Mouse (Mus musculus) MEL (cell line): ENCODE measurements around the gene Hoxc5.

Experiments
- CTCF ChIP-seq, 3 experiments: IDR thresholded peaks in 2 of 3; conservative IDR thresholded peaks in 1 of 3; 2 replicates each; pipeline ENCODE4 v1.5.1; 2011 to 2012; ENCODE audit warnings: low read length in 3 of 3, low read depth in 2 of 3, mild to moderate bottlenecking in 2 of 3, improper control_type of control experiment in 1 of 3, inconsistent platforms in 1 of 3, mixed read lengths in 1 of 3, moderate library complexity in 1 of 3; ENCODE audit not compliant: control insufficient read depth in 1 of 3, insufficient read depth in 1 of 3, poor library complexity in 1 of 3, severe bottlenecking in 1 of 3
- EP300 ChIP-seq, 2 experiments: IDR thresholded peaks; 2 replicates each; pipeline ENCODE4 v1.6.1; 2011; ENCODE audit warnings: improper control_type of control experiment in 2 of 2, low read length in 2 of 2, low read depth in 1 of 2, mild to moderate bottlenecking in 1 of 2
- ETS1 ChIP-seq: IDR thresholded peaks from 2 replicates; pipeline ENCODE4 v1.6.1; 2012; ENCODE audit warnings: low read depth, mild to moderate bottlenecking, inconsistent platforms, low read length, improper control_type of control experiment, moderate library complexity
- GABPA ChIP-seq: IDR thresholded peaks from 2 replicates; pipeline ENCODE4 v1.6.1; 2012; ENCODE audit warnings: low read depth, mild to moderate bottlenecking, inconsistent platforms, low read length, improper control_type of control experiment, moderate library complexity
- GATA1 ChIP-seq: IDR thresholded peaks from 2 replicates; pipeline ENCODE4 v1.6.1; 2011; ENCODE audit warnings: low read depth, low read length, improper control_type of control experiment
- MAFK ChIP-seq: IDR thresholded peaks from 2 replicates; pipeline ENCODE4 v1.6.1; 2011; ENCODE audit warnings: low read depth, mild to moderate bottlenecking, low read length, improper control_type of control experiment, borderline replicate concordance
- MAX ChIP-seq: IDR thresholded peaks from 2 replicates; pipeline ENCODE4 v1.6.1; 2011; ENCODE audit warnings: low read length, improper control_type of control experiment
- MYC ChIP-seq: IDR thresholded peaks from 2 replicates; pipeline ENCODE4 v1.6.1; 2011; ENCODE audit warnings: low read depth, mild to moderate bottlenecking, low read length, improper control_type of control experiment, moderate library complexity
- POLR2A ChIP-seq, 2 experiments: IDR thresholded peaks; 2 replicates each; pipeline ENCODE4 v1.6.1; 2011 to 2012; ENCODE audit warnings: low read length in 2 of 2, mild to moderate bottlenecking in 2 of 2, control low read depth in 1 of 2, improper control_type of control experiment in 1 of 2, low read depth in 1 of 2, moderate library complexity in 1 of 2; ENCODE audit not compliant: control insufficient read depth in 1 of 2, insufficient read depth in 1 of 2, poor library complexity in 1 of 2
- SIN3A ChIP-seq: IDR thresholded peaks from 2 replicates; pipeline ENCODE4 v1.6.1; 2012; ENCODE audit warnings: low read length, improper control_type of control experiment, inconsistent platforms
- TCF12 ChIP-seq: IDR thresholded peaks from 2 replicates; pipeline ENCODE4 v1.6.1; 2014; ENCODE audit warnings: low read depth, mild to moderate bottlenecking, inconsistent platforms, low read length, improper control_type of control experiment, moderate library complexity
- ZMIZ1 ChIP-seq: IDR thresholded peaks from 2 replicates; pipeline ENCODE4 v1.6.1; 2012; ENCODE audit warnings: low read depth, mild to moderate bottlenecking, inconsistent platforms, low read length, improper control_type of control experiment, moderate library complexity

DNA sequence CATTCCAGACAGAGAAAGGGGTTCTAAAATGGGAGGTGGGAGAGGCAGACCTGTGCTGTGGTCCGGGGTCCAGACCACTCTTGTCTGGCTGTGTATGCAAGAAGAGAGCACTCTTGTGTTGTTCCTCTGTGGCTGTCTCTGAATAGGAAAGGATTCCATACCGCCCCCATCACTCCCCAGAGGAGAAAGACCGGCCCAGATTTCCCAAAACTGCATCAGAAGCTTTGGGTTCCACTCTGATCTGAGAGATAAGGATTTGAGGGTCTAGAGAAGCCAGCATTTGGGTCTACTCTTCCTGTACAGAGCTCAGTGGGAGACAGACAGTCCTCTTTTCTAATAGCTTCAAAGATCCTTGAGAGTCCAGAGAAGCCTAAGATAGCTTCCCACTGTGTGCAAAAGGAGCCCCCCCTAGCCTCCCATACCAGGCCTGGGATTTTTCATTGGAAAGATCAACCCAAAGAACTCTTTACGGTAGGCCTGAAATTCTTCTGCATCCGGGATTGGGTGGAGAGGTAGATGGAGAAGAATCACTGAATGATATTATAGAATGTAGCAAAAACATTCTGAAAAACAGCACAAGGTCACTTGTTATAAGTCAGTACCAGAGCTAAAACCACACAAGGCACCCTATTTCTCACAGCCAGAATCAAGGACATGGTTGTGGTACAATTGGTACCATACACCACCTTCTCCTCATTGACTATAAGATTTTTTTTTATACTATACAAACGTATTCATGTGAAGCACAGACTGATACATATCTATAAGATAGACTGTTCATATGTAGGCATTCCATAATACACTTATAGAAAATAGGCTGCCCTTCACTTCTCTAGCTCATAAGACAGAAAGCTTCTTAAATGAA, 44.4 kb upstream of the Hoxc5 start:
- TF ChIP-seq CTCF (IDR thresholded peaks at IDR 0.05 in 2 of 3, conservative IDR thresholded peaks at IDR 0.05 in 1 of 3; ENCODE audit: control insufficient read depth in 1 of 3, insufficient read depth in 1 of 3, low read depth in 2 of 3, low read length in 3 of 3, poor library complexity in 1 of 3, severe bottlenecking in 1 of 3): no peak
- TF ChIP-seq POLR2A (IDR thresholded peaks at IDR 0.05; ENCODE audit: control insufficient read depth in 1 of 2, insufficient read depth in 1 of 2, low read depth in 1 of 2, low read length in 2 of 2, poor library complexity in 1 of 2): no peak
- TF ChIP-seq MAFK: no peak
- no peak for TF ChIP-seq ETS1
- no peak for TF ChIP-seq ZMIZ1
- no peak for TF ChIP-seq GATA1
- no peak for TF ChIP-seq MAX
- no peak for TF ChIP-seq GABPA
- no peak for TF ChIP-seq EP300 (IDR thresholded peaks at IDR 0.05; ENCODE audit: low read depth in 1 of 2, low read length in 2 of 2)
- TF ChIP-seq SIN3A: no peak
- no peak for TF ChIP-seq MYC
- TF ChIP-seq TCF12: no peak
